Mouse (Mus musculus) right cerebral cortex, postnatal 36 days (tissue): ENCODE data around the gene N4bp3.
"Not testable (repeated sequence)": the region's sequence is repeated elsewhere in the genome, so short reads cannot be mapped to it uniquely, and the experiment has no call there.

Experiments used
- DNase-seq, 2 experiments: peaks; one replicate each; pipeline ENCODE4 v3.0.0; 2022; ENCODE audit warnings: low spot score in 2 of 2, mixed read lengths in 1 of 2

Gene N4bp3

DNA sequence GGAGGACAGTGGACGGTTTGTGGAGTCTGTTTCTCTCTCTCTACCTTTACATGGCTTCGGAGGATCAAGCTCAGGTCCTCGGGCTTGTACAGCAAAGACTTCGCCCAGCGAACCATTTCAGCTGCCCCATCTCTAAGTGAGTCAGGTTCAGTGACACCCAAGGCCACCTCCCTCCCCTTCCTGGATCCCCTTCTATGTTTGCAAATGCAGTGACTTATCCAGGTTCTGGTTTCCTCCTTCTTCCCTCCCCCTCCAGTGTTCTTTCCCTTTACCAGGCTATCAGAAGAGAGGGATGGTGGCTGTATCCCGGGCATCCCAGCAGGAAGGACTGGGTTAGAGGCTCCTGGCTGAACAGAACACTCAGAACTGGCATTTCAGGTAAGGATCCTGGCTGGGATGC, 3.1 kb upstream of the N4bp3 start:
- DNase-seq: no peak

DNA sequence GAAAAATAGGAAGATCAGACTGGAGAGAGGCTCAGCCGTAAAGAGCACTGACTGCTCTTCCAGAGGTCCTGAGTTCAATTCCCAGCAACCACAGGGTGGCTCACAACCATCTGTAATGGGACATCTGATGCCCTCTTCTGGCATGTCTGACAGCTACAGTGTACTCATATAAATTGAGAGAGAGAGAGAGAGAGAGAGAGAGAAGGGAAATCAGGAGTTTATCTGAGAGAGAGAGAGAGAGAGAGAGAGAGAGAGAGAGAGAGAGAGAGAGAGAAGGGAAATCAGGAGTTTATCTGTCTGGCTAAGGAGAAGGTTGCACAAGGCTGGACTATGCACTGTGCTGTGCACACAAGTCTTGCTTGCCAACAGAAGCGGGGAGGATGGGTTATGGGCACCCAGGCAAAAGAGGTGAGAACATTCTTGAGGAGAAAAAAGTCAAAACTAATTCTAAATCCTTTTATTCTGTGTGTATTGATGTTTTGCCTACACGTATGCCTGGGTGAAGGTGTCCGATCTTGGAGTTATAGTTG, 2.3 kb upstream of the N4bp3 start:
- no peak for DNase-seq

DNA sequence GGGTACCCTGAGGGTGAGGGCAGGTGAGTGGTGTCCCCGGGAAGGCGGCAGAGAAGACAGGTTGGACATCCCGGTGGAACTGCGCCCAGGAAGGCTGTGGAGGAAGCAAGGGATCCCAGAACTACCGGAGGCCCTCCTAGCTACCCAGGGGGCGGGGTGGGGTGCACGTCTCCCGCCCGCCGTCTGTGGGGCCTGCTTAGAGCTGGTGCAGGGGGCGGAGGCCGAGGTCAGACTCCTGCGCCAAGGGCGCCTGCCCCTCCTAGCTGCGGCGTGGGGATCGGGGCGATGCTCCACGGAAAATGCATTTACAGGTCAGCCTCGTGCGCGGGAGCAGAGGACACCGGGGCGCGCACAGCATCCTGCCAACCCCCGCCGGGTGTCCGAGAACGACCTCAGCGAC, 381 bp downstream of the N4bp3 start:
- no peak for DNase-seq

DNA sequence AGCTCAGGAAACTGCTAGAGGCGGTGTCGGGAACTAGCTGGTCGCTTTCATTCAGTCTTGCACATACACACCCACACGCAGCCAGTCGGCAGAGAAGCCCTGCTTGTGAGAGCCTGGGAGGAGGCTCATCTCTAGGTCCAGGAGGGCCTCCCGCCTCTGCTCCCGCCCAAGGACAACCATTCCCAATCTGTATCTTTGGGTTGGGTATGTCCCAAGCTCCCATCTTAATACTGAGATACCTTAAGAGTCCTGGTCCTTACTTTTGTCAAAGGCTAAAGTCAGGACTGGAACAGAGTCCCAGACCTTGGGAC, 798 bp downstream of the N4bp3 start:
- no peak for DNase-seq

DNA sequence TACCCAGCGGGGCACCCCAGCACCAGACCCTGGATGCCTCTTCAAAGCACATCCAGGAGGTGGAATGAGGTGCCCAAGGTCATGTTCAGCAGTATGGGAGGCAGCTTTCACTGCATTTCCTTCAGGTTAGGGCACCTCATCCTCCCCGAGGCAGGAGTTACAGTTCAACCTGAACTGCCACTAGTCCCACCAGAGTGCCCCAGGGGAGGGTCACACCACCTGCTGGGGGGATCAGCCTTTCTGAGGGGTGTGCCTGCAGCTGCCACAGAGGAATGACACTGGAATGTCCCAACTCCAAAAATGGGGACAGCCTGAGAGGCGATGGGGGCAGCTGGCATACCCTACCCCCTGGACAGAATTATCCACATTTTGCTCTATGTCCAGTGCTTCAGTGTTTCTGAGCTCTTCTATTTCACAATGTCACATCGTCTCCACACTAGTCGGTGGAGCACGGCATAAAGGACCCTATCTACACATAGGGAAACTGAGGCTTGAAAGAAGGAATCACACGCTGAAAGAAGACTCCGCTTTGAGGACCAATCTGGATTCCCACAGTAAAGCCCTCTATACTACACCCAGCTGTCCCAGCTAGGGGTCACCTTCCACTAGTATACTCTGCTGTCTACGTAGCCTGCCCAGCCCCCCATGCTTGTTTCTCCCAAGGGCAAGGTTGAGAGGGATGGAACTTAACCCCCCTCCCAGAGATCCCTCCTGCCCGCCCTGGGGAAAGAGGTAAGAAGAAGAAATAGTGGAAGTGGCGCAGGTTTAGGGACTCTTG, 1.3 kb downstream of the N4bp3 start:
- DNase-seq: no peak

DNA sequence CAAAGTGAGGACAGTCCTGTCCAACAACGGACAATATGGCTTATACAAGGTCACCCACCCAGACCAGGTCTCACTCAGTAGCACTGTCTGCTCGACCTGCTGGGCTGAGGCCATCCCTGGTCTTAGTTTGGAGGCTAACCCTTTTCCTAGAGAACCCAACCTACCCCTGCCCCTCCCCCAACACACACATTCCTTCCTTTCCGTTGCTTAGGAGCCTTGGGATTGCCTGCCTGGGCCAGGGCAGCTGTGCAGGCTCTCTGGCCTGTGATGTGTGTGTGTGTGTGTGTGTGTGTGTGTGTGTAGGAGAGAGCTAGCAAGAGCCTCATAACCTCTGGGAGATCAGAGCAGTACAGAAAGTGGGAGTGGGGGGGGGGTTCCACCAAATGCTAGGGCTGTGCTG, 2.1 kb downstream of the N4bp3 start:
- DNase-seq: no peak

DNA sequence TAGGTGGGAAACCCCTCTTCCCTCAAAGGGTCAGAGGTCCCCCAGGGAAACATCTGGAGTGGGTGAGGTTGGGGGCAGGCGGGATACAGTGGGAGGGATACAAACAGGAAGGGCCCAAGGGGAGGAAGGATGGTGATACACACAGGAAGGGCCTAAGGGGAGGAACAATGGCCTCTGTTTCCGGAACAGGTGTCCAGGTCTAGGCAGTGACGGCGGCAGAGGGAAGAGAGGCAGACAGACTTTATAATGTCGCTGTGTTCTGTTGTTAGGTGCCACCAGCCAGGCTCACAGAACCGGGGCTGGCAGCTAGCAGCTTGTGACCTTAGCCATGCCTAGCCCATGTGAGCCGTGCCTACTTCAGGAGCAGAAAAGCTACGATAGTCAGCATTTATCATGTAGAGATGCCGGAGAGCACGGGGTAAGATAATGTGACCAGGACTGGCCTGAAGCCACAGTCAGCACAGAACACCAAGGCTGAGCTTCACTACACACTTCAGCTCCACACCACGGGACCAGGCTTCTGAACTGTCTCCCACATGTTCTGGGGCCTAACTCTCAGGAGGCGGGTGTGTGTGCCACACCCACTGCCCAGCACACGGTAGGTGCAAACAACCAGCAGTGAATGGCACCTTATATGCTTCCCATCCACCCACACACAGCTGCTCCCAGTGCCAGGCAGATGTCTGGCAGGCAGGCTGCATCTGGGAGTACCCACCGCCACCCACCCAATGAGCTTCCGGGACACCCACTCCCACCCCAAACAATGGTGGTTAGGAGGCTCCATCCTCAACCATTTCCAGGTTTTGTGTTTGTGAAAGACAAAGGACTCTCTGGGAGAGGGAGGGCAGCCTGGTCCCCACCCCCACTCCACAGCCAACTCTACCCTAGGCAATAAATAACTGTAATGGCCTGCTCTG, 3.6 kb downstream of the N4bp3 start:
- DNase-seq: no peak

DNA sequence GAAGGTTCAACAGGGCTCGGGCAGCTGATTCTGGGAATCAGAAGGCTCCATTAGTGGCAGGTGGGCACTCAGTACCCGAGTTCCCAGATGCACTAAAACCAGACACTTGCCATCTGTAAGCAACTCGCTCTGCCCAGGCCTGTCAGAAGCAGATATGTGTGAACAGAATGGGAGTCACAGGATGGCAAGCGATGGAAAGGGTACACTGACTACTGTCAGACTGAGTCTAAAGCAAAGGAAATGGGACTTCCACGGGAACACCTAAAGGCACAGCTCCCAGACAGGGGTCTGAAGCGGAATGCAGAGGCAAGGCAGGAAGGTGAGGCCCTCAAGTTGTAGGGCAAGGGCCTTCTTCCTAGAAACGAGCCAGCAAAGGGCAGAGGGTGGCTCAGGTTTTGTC, 4.4 kb downstream of the N4bp3 start:
- no peak for DNase-seq

DNA sequence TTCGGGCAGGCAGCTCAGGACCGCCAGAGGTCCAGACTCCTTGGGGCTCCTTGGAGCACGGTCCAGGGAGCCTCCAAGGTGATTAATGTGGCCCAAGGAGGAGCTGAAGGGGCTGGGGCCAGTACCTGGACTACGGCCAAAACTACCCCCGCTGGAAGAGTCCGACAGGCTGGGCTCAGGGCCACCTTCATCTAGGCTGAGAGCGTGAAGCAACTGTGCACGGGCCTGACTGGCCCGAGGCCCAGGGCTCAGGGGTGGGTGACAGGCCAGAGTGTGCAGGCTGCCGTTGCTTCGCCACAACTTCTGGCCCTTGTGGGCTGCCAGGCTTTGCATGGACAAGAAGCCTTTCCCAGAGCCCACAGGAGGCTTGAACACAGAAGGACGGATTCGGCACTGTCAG, 5.3 kb downstream of the N4bp3 start:
- DNase-seq: no peak

DNA sequence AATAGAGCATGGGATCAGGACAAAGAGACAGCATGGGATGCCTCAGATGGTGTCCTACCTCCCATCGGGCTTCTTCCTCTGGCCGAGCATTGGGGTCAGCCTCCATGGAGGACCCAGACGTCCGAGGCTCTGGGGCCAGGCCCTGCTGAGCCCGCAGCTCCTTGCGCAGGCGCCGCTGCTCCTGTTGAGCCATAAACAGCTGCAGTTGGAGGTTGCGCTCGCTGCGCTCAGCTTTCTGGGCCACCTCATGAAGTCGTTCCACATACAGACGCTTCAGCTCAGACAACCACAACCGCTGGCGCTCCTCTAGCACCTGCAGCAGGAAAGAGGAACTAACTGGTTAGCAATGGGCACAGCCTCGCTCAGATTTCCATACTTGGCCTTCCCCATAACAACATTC, 6.4 kb downstream of the N4bp3 start:
- no peak for DNase-seq

DNA sequence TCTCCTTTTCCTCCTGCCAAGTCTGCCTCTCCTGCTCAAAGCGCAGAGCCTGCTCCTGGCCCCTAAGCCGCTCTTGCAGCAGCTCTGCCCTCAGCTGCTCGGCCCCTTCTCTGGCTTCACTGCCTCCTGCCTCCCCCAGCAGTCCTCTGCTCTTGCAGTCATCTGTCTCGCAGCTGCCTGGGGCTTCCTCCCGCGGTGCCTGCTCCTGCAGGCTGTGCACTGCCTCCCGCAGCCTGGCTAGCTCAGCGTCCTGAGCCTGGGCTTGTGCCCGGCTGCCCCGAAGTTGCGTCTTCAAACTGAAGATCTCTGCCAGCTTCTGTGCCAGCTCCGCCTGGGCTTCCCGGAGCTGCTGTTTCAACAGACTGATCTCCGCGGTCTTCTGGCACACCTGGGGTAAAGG, 6.9 kb downstream of the N4bp3 start:
- DNase-seq: no peak

DNA sequence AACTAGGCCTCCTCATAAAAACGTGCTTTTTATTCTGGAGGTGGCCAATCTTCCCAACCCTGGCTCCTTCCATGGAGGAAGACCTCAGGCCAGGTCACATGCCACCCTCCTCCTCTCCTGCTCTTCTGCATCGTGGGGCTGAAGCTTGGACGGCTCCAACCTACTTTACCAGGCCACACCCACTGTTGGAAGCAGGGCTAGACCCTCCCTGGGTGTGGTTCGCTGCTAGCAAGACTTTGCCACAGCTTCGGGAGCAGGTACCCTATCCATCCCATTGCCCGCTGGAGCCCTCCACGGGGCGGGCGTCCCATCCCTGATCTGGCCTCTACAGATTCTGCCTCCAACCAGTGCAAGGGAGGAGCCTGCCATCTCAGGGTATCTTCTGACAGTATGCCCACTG, 7.4 kb downstream of the N4bp3 start:
- DNase-seq: no peak

DNA sequence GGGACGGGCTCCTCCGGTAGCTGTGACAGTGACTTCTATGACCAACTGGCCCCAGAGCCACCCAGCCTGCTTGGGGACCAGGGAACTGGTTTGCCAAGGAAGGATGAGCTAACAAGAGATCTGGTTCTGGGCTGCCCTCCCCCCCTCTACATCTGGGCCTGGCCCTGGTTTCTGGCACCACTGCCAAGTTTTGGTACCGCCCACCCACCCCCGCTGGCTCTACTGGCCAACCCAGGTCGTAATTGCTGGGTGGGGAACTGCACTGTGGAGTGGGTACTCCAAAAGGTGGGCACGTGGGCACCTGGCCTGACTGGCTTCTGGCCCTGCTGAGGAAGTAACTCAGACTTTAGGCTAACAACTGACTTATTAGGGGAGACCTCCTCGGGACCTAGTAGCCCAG, 9.9 kb downstream of the N4bp3 start:
- no peak for DNase-seq

DNA sequence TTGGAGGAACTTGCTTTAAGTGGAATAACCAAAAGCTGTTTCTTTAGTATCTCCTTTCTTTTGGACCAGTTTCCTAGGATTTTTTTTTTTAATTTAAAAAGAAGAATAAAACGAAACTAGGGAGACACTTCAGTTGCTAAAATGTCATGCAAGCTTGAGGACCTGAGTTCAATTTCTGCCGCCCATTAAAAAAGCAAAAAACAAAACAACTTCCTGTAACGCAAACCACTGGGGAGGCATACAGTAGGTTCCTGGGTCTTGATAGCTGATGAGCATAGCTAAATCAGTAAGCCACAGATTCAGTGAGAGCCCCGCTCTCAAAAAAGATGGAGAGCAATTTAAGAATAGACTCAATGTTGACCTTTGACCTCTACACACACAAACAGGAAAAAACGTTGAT, 12.1 kb downstream of the N4bp3 start:
- DNase-seq: no peak

DNA sequence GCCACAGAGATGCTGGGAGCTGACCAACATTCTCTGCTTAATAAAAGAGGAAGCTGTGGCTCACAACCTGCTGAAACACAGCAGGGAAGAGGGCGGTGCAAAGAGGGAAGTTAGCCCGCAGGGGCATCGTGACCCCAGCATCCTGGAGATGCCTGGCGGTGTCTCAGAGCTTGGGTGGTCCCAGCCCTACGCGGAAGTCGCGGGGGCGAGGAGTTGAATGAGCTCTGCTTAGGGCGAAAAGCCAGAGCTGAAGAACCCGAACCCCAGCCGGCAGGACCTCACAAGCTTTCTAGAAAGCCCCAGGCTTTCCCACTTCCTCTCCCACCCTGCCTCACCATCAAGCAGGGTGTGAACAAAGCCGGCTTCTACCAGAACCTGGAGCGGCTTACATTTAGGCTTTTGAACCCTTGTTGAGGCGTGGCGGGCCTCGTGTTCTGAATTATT, 12.6 kb downstream of the N4bp3 start:
- no peak for DNase-seq

DNA sequence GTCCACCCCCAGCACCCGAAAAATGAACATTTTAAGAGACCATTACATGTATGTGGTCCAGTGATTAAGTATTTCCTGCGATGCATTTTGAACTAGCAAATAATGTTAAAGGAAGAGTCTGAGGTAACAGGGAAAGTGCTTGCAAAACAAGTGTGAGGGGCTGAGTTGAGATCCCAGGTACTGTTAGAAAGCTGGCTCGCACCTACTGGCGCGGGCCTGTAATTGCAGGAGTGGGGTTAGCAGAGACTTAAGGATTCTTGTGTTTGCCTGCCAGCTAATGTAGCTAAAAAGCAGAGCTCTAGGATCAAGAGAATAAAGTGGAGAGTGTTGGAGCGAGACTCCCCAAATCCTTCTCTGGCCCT, 14.3 kb downstream of the N4bp3 start:
- DNase-seq: peak in 1 of 2 experiments; percentile 43

DNA sequence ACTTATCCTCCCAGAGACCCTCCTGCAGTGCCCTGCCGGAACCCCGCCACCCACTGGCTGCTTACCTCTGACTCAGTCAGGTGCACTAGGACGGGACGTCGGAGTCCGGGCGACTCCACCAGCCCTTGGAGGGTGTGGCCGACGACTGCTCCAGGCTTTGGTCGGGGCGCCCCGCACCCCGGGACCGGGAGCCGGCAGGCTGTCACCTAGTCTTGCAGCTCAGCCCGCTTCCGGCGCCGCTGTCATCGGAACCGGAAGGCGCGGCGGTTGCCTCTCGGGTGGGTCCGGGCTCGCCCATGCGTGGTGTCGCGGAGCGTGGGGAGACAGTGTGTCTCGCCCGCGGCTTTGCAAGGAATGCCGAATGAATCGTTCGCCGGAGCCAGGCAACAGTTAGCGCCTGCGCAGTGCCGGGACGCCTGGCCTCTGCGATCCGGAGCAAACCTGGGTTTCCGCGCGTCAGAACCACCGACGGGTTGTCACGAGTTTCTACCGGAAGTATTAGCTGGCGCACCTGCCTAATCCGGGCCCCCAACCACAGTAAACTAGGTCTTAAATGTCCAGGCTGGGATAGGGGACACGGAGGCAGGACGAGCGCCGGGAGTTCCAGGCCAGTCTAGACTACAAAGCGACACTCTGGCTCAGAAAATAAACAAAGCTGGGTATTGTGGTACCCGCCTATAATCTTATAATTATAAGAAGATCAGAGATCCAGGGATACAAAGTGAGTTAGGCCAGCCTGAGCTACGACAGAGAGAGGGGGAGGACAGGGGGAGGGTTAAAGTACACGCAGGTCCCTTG, 14.9 kb downstream of the N4bp3 start, which contains the start of gene Rmnd5b:
Rmnd5b (minus strand) TSS at position 372 of the 798 bp plus-strand sequence.
- DNase-seq: peak; percentile 94 to 96

DNA sequence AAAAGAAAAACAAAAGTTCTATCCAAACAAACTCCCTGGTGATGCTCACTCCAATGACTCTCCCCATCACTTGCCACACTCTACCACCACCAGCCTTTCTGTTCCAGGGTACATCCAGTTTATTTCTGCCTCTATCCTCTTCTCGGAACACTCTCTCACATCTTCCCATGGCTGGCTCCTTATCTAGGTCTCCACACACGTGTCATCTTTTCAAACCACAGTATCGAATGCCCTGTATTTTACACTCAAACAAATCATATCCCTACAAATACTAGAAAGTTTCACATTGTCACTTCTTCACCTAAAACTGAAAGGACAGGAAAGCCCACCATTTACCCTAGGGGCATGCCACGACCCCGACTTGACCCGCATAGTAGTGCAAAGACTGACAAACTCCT, 15.5 kb downstream of the N4bp3 start:
- DNase-seq: no peak

DNA sequence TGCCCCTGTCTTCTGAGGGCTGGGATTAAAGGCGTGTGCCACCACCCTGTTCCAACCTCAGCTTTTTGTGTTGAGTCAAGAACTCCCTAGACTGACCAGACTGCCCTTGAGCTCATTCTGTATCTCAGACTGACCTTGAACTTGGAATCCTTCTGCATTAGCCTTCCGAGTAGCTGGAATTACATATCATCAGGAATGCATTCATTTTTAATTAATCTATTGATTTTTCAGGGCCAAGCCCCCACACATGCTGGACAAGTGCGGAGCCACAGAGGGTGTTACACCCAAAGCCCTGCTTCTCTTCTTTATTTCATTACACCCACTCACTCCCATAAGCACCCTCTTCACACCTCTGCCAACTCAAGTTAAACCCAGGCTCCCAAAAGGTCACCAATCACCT, 16.9 kb downstream of the N4bp3 start:
- DNase-seq: no peak

DNA sequence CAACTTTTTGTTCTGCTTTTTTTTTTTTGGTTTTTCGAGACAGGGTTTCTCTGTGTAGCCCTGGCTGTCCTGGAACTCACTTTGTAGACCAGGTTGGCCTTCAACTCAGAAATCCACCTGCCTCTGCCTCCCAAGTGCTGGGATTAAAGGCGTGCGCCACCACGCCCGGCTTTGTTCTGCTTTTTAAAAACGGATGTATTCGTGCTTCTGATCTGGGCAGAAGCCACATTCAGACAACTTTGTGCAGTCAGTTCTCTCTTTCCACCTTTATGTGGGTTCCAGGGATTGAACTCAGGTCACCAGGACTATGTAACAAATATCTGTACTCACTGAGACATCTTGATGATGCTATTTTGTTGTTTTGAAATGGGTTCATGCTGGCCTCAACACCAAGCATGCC, 17.4 kb downstream of the N4bp3 start:
- not testable (repeated sequence) for DNase-seq

DNA sequence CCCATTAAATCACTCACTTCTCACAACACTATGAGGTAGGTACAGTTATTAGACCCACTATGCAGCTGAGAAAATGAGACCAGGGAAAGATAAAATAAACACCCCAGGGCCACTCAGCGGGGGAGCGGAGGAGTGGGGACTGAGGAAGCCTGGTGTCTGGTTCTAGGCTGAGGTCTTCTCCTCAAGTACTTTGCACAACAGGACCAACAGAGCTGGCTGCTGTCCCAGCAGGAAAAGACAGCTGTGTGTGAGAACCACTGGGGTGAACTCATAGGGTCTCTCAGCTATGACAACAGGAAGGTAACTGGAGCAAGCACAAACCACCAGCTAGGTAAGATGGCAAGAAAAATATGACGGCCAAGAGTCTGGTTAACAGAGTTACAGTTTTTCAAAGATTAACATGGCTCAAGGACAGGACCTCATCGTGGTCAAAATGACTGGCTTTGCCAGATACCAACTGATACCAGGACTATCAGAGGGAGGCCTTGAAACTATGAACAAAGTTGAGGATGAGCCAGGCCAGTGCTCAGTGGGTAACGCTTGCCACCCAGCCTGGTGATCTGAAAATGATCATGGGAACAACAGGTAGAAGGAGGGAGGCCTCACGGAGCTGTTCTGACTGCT, 18.4 kb downstream of the N4bp3 start:
- no peak for DNase-seq
